Mouse (Mus musculus) frontal cortex, adult 2 months (tissue): Measurements from ENCODE around the gene Sema3d. TPM values are rescaled to one million over a fixed set of nuclear protein-coding genes. Genes with fewer than 3 reads are reported as not detected.

Experiments
- DNase-seq, 2 experiments: peaks; one replicate each; pipeline ENCODE4 v3.0.0; 2022; ENCODE audit warnings: low spot score in 1 of 2; ENCODE audit errors: extremely low spot score in 1 of 2
- polyA plus RNA-seq: library from polyadenylated mRNA; depleted of rRNA; stranded (reverse); fragments of >200 nt; gene quantifications from 2 replicates; pipeline ENCODE4 v1.2.3, GENCODE M21; 2012

The Sema3d gene
- polyA plus RNA-seq, 1 experiment, result 4.7 TPM

DNA sequence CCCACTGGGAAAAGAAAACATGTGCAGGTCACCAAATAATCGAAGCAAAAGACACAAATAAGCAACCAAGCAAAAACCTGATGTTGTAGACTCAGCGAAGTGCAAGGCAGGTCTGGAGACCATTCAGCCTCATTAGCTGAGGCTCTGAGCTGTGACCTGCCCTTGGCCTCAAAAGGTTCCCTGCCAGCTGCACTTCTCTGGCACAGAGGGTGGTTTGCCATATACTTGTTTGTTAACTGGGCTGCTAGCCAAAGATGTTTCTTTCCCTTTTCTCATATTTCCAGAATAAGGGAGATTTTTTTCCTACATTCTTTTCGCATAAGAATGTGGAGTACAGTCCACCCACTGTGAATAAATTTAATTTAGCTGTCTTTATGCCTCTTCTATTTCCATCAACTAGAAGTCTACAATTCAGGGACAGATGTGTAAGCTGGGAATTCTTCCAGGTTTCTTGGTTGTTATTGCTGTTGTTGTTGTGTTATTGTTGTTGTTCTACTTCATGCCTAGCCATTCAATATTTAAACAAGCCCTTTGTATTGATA lies 200.2 kb downstream of the Sema3d start:
- DNase-seq, result peak in 1 of 2 experiments; percentile 31

DNA sequence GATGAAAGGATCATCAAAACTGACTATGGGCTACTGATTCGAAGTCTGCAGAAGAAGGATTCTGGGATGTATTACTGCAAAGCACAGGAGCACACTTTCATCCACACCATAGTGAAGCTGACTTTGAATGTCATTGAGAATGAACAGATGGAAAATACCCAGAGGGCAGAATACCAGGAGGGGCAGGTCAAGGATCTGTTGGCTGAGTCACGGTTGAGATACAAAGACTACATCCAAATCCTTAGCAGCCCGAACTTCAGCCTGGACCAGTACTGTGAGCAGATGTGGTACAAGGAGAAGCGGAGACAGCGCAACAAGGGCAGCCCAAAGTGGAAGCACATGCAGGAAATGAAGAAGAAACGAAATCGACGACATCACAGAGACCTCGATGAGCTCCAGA lies 201.7 kb downstream of the Sema3d start:
- DNase-seq, result no peak

DNA sequence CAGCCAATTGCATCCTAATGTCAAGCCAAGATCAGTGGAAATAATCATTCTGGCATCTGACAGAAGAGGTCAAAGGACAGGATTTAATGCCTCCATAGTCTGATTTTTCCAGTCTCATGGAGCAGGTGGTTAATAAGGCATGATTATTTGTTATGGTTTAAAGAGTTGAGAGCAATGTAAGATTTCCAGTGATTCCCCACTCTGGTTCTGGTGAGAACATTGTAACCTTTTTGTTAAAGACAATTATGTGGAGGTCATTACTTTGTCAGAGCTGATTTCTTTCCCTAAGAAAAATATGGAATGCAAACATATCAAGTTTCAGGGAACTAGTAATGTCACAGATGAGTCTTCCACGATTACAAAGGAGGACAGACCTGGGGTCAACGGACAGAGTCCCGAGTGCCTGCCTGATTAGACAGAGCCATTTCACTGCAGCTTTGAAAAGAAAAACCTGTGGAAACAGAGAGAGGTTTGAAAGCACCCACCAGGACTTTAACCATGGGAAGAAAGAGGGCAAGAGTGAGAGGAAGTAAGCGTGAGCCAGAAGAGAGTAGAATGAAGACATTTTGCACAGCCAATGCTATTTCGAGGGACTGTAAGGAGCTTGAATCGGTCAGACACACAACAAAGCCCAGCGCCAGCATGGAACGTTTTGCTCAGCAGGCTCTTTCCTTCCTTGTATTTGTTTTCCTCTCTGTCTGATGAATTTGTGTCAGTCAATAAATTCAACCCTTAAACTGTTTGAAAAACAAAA lies 251.2 kb downstream of the Sema3d start:
- DNase-seq, result no peak

DNA sequence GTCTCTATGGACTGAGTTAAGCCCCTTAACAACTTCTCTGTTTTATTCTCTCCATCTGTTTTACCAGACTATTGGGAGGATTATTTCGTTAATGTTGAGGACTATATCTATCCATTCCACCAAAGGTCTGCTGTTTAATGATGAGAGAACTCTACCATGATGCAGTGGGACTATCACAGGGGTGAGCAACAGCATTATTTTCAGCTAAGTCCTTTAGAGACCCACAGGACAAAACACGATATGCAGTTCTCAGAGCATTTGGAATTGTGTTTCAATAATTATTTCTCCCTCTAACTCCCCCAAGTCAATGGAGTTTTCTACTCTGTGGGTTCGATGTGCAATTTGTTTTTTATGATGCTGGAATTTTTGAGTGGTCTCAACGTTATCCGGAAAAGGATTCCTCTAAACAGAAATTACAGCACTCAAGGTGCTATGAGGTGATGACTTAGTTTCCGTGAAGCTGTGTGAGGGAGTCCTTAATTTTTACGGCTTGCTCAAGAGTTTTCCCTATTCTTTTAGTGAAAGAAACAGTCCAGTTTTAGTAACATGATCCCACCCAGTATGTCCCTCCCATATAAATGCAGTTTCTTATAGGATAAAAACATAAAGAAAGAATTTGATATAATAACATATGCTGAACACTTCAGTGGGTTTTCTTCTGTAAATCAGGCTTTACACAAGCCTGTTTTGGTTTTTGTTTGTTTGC lies 254.7 kb downstream of the Sema3d start:
- DNase-seq, result no peak
